In genomic region chr11:110463801-110464200, GRCm38 (mm10) we compare ENCODE assay signal across 16 mouse cellular contexts.
DNase-seq lines count a peak whose midpoint lies in the region; ATAC-seq and TF ChIP-seq lines count a peak whose summit lies in the region.
"Had no signal": no experiment of that assay in that cellular context is flagged by ENCODE, and none has a peak within 500 bp of the region (broad histone marks: within the 10 kb centered on the region; RNA-seq: fewer than 3 reads in every experiment).

No protein-coding gene starts in this region.

- TF ChIP-seq POLR2A in thymus, adult 2 months (IDR thresholded peaks at IDR 0.05; ENCODE audit: control insufficient read depth, extremely low read depth, insufficient read depth, low read length, poor library complexity): no peak

- no peaks in the 10 kb centered on the region for H3K27me3 ChIP-seq in intestine, embryonic 15.5 days (replicated peaks)
- no peaks in the 10 kb centered on the region for H3K27me3 ChIP-seq in intestine, postnatal 0 days (replicated peaks; ENCODE audit: control insufficient read depth, insufficient read depth, low read length)
- no peaks in the 10 kb centered on the region for H3K27me3 ChIP-seq in liver, embryonic 11.5 days (replicated peaks; ENCODE audit: control insufficient read depth, insufficient read depth, low read length)
- H3K27me3 ChIP-seq in thymus, adult 2 months (ENCODE audit: control insufficient read depth, insufficient read depth, low read length): no peaks in the 10 kb centered on the region

- no peak overlapping the region for H3K4me2 ChIP-seq in intestine, embryonic 15.5 days (replicated peaks)
- no peak overlapping the region for H3K4me2 ChIP-seq in intestine, postnatal 0 days (replicated peaks; ENCODE audit: low read depth)
- H3K4me2 ChIP-seq in liver, embryonic 11.5 days: peak overlapping the region; percentile 60
- H3K4me2 ChIP-seq: midbrain, embryonic 11.5 days had no signal

- no peak overlapping the region for H3K4me3 ChIP-seq in intestine, embryonic 15.5 days (replicated peaks)
- H3K4me3 ChIP-seq in intestine, postnatal 0 days (ENCODE audit: low read depth, low read length): no peak overlapping the region
- 0 out of 2 replicates have a peak overlapping the region, but pooled peaks have one; percentile 8 for H3K4me3 ChIP-seq in liver, embryonic 11.5 days (ENCODE audit: low read depth, low read length)
- H3K4me3 ChIP-seq in thymus, adult 2 months (ENCODE audit: control insufficient read depth, insufficient read depth, low read length): no peak overlapping the region
- H3K4me3 ChIP-seq: embryonic facial prominence, embryonic 10.5 days; hindbrain, embryonic 10.5 days; myocyte had no signal

- no peak overlapping the region for H3K27ac ChIP-seq in intestine, embryonic 15.5 days
- no peak overlapping the region; the same call in 1 of the 2 replicates for H3K27ac ChIP-seq in intestine, postnatal 0 days (ENCODE audit: low read depth, low read length)
- H3K27ac ChIP-seq in liver, embryonic 11.5 days (ENCODE audit: low read depth, low read length): peak overlapping the region; percentile 97
- H3K27ac ChIP-seq in thymus, adult 2 months (ENCODE audit: control insufficient read depth, insufficient read depth, low read length): no peak overlapping the region
- H3K27ac ChIP-seq: embryonic facial prominence, embryonic 10.5 days; hindbrain, embryonic 10.5 days had no signal

- 65% methylated on average over 9 of the region's 9 CpGs for whole genome bisulfite sequencing in intestine, embryonic 15.5 days
- WGBS in intestine, postnatal 0 days: 56% methylated on average over 9 of the region's 9 CpGs
- 51% methylated on average over 9 of the region's 9 CpGs for WGBS in liver, embryonic 11.5 days
- WGBS in thymus, adult 2 months: 32% methylated on average over 9 of the region's 9 CpGs

- no peaks in the 10 kb centered on the region for H3K36me3 ChIP-seq in intestine, embryonic 15.5 days
- no peaks in the 10 kb centered on the region for H3K36me3 ChIP-seq in intestine, postnatal 0 days (ENCODE audit: control insufficient read depth, insufficient read depth)
- H3K36me3 ChIP-seq in liver, embryonic 11.5 days (ENCODE audit: control insufficient read depth, insufficient read depth, low read length): no peaks in the 10 kb centered on the region; the same call in 1 of the 2 replicates
- no peaks in the 10 kb centered on the region for H3K36me3 ChIP-seq in thymus, adult 2 months (ENCODE audit: control insufficient read depth, insufficient read depth, low read length)
- H3K36me3 ChIP-seq: embryonic facial prominence, embryonic 10.5 days; hindbrain, embryonic 10.5 days had no signal

- peak; percentile 29; the same call in 1 of the 2 replicates for ATAC-seq in intestine, embryonic 15.5 days
- no peak for ATAC-seq in intestine, postnatal 0 days
- peak; percentile 58 for ATAC-seq in common myeloid progenitor, adult 5-6 weeks (replicated peaks; ENCODE audit: low read depth, poor library complexity, severe bottlenecking)
- ATAC-seq in liver, embryonic 11.5 days (replicated peaks; ENCODE audit: low FRiP score): peak; percentile 73
- peak; percentile 48 for ATAC-seq in megakaryocyte progenitor cell, adult 5-6 weeks (replicated peaks; ENCODE audit: poor library complexity)

- H3K9me3 ChIP-seq in intestine, embryonic 15.5 days: no peaks in the 10 kb centered on the region
- no peaks in the 10 kb centered on the region for H3K9me3 ChIP-seq in intestine, postnatal 0 days (ENCODE audit: control insufficient read depth)
- H3K9me3 ChIP-seq in liver, embryonic 11.5 days (ENCODE audit: control insufficient read depth, low read length): 0 out of 2 replicates have a peak, but pooled peaks cover 2% of the 10 kb centered on the region
- H3K9me3 ChIP-seq: embryonic facial prominence, embryonic 10.5 days; hindbrain, embryonic 10.5 days had no signal

- peaks cover 4% of the 10 kb centered on the region for H3K4me1 ChIP-seq in intestine, embryonic 15.5 days (replicated peaks)
- H3K4me1 ChIP-seq in intestine, postnatal 0 days (replicated peaks; ENCODE audit: control insufficient read depth, insufficient read depth, low read length): peaks cover 9% of the 10 kb centered on the region; the same call in 1 of the 2 replicates
- H3K4me1 ChIP-seq in liver, embryonic 11.5 days (replicated peaks; ENCODE audit: control insufficient read depth, insufficient read depth, low read length): peaks cover 53% of the 10 kb centered on the region
- no peaks in the 10 kb centered on the region for H3K4me1 ChIP-seq in thymus, adult 2 months (replicated peaks; ENCODE audit: control insufficient read depth, insufficient read depth, low read length)

- TF ChIP-seq CTCF in intestine, postnatal 0 days (IDR thresholded peaks at IDR 0.05; ENCODE audit: low read depth): no peak
- no peak for TF ChIP-seq CTCF in thymus, adult 2 months (IDR thresholded peaks at IDR 0.05; ENCODE audit: borderline replicate concordance, control insufficient read depth, extremely low read depth, insufficient read depth, low read length, poor library complexity)

- DNase-seq in liver, embryonic 11.5 days (ENCODE audit: low spot score): peak; percentile 50
- no peak for DNase-seq in T-cell, adult 2 months (ENCODE audit: low spot score)
- no peak for DNase-seq in left cerebral cortex, adult 18-20 months (ENCODE audit: low spot score in 2 of 2)
- DNase-seq in thymus, adult 2 months: no peak
- DNase-seq: adrenal gland, adult 8-10 months; B cell, adult 2 months; cerebellum, postnatal 10 days; kidney, adult 18-20 months had no signal

- H3K9ac ChIP-seq in intestine, embryonic 15.5 days: no peak overlapping the region
- no peak overlapping the region for H3K9ac ChIP-seq in intestine, postnatal 0 days (ENCODE audit: low read depth, low read length)
- peak overlapping the region; percentile 27 for H3K9ac ChIP-seq in liver, embryonic 11.5 days (ENCODE audit: low read depth, low read length)
